Mouse (Mus musculus) erythroblast, embryonic 14.5 days (primary cell): ENCODE measurements around the gene Tead1. TPM values are rescaled to one million over a fixed set of nuclear protein-coding genes. Genes with fewer than 3 reads are reported as not detected.

ENCODE experiments used
- H3K27me3 ChIP-seq: 2 replicates; pipeline ENCODE4 v1.6.1; 2012; ENCODE audit warnings: inconsistent platforms; ENCODE audit not compliant: control insufficient read depth
- H3K36me3 ChIP-seq: 2 replicates; pipeline ENCODE4 v1.6.1; 2012; ENCODE audit warnings: mild to moderate bottlenecking, inconsistent platforms; ENCODE audit not compliant: control insufficient read depth
- H3K4me1 ChIP-seq: 2 replicates; pipeline ENCODE4 v1.6.1; 2012; ENCODE audit warnings: inconsistent platforms; ENCODE audit not compliant: control insufficient read depth
- H3K4me3 ChIP-seq: replicated peaks from 2 replicates; pipeline ENCODE3; 2012; ENCODE audit warnings: moderate library complexity, mild to moderate bottlenecking, inconsistent platforms
- H3K9me3 ChIP-seq: 2 replicates; pipeline ENCODE4 v1.6.1; 2012; ENCODE audit warnings: low read length, inconsistent platforms, mixed read lengths; ENCODE audit not compliant: control insufficient read depth
- GATA1 ChIP-seq: IDR thresholded peaks from 2 replicates; pipeline ENCODE4 v1.6.1; 2012; ENCODE audit warnings: low read length, inconsistent platforms, mixed read lengths
- TAL1 ChIP-seq: IDR thresholded peaks from 3 replicates; pipeline ENCODE4 v1.6.1; 2012; ENCODE audit warnings: low read length, inconsistent platforms, mixed read lengths
- polyA plus RNA-seq: library from polyadenylated mRNA; stranded (reverse); fragments of >175 nt; gene quantifications from 2 replicates; pipeline ENCODE4 v1.2.3, GENCODE M21; 2012

The Tead1 gene
- polyA plus RNA-seq, 1 experiment, result not detected

GRCm38 (mm10) chr7:112851281-112851744, 172.2 kb downstream of the Tead1 start:
- H3K9me3 ChIP-seq, result no peaks in the 10 kb centered on the region
- H3K4me1 ChIP-seq, result no peaks in the 10 kb centered on the region
- H3K36me3 ChIP-seq, result no peaks in the 10 kb centered on the region
- no peak overlapping the region for H3K4me3 ChIP-seq
- no peaks in the 10 kb centered on the region for H3K27me3 ChIP-seq
- TF ChIP-seq GATA1, result no peak
- no peak for TF ChIP-seq TAL1

DNA sequence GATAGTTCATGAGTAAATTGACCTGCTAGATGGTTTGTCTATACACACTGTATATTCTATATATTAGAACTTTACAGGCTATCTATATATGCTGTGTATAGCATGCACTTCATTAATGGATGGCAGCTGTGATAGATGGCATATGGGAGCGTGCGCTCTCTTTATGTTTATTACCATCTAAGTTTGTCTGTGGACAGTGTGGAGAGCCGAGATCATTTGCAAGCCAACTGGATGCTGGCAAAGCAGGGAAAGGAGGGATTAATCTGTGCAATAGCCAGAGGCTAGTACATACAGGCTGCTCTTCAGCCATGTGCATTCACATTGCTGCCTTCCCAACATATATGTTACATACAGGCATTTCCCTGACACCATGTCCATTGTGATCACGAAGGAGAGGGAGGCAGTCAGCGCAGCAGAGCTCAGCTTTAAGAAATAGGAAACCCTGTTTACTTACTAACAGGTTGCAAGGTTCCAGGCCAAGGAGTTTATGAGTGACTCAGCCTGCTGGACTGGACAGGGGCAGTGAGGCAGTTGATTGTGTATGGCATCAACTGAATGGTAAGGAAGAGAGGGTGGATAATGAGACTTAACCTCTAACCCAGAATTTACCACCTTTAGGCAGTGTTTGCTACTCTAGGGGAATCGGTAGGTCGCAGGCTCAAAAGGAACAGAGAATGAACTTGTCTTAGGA, 173.2 kb downstream of the Tead1 start:
- no peak overlapping the region for H3K4me3 ChIP-seq
- no peaks in the 10 kb centered on the region for H3K36me3 ChIP-seq
- no peaks in the 10 kb centered on the region for H3K27me3 ChIP-seq
- H3K9me3 ChIP-seq, result no peaks in the 10 kb centered on the region
- no peak for TF ChIP-seq GATA1
- TF ChIP-seq TAL1, result no peak
- no peaks in the 10 kb centered on the region for H3K4me1 ChIP-seq

- H3K36me3 ChIP-seq, result no peaks in the 10 kb centered on the region
- no peaks in the 10 kb centered on the region for H3K27me3 ChIP-seq
- H3K4me3 ChIP-seq, result no peak overlapping the region
- H3K4me1 ChIP-seq, result no peaks in the 10 kb centered on the region
- H3K9me3 ChIP-seq, result no peaks in the 10 kb centered on the region
- TF ChIP-seq TAL1, result no peak
- no peak for TF ChIP-seq GATA1
Observed at GRCm38 (mm10) chr7:112853857-112854256, 174.7 kb downstream of the Tead1 start.

DNA sequence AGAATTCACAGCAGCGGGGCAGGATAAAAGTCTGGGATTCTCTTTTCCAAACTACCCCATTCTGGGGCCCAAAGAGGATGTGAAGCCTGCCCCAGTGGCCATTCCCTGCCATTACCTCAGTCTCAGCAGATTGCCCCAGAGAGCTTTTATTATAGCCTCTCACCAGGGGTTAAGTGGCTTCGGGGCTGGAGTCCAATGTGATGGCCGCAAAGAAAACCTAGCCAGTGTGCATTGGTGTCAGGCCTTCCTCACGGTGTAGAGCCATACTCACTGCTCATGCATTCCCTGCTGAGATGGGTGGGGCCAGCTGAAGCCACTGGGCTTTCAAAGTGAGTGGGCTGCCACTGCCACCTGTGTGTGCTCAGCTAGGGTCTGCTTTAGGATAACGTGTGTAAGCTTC, 175.4 kb downstream of the Tead1 start:
- H3K36me3 ChIP-seq, result no peaks in the 10 kb centered on the region
- H3K27me3 ChIP-seq, result no peaks in the 10 kb centered on the region
- no peaks in the 10 kb centered on the region for H3K9me3 ChIP-seq
- no peaks in the 10 kb centered on the region for H3K4me1 ChIP-seq
- TF ChIP-seq GATA1 (no peak), TAL1 (no peak)
- no peak overlapping the region for H3K4me3 ChIP-seq

DNA sequence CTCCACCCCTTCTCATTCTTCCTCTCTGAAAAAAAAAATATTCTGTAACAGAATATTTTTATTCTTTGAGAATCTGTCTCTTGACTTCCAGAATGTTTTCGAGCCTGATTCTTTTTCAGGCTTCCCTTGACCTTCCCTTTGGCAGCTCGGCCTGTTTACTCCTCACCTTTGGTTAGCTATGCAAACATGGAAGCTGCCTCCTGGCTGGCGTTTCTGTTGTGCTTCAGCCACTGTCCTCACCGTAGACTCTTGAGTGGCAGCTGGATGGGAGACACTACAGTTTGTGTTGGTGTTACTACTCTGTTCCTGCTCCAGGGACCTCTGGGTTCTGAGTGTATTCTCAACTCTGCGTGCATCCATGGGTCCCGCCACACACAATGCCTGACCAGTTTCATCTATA, 176.3 kb downstream of the Tead1 start:
- TF ChIP-seq GATA1 (no peak), TAL1 (no peak)
- Histone ChIP-seq H3K4me1 (no peaks in the 10 kb centered on the region), H3K4me3 (no peak overlapping the region), H3K36me3 (no peaks in the 10 kb centered on the region), H3K9me3 (no peaks in the 10 kb centered on the region), H3K27me3 (no peaks in the 10 kb centered on the region)

GRCm38 (mm10) chr7:112856121-112856571, 177.0 kb downstream of the Tead1 start:
- H3K36me3 ChIP-seq, result no peaks in the 10 kb centered on the region
- H3K9me3 ChIP-seq, result no peaks in the 10 kb centered on the region
- no peaks in the 10 kb centered on the region for H3K27me3 ChIP-seq
- H3K4me1 ChIP-seq, result no peaks in the 10 kb centered on the region
- H3K4me3 ChIP-seq, result no peak overlapping the region
- TF ChIP-seq TAL1, result no peak
- no peak for TF ChIP-seq GATA1

GRCm38 (mm10) chr7:112856583-112856982, 177.5 kb downstream of the Tead1 start:
- H3K4me3 ChIP-seq, result no peak overlapping the region
- TF ChIP-seq TAL1 (no peak), GATA1 (no peak)
- H3K27me3 ChIP-seq, result no peaks in the 10 kb centered on the region
- no peaks in the 10 kb centered on the region for H3K9me3 ChIP-seq
- H3K36me3 ChIP-seq, result no peaks in the 10 kb centered on the region
- H3K4me1 ChIP-seq, result no peaks in the 10 kb centered on the region

DNA sequence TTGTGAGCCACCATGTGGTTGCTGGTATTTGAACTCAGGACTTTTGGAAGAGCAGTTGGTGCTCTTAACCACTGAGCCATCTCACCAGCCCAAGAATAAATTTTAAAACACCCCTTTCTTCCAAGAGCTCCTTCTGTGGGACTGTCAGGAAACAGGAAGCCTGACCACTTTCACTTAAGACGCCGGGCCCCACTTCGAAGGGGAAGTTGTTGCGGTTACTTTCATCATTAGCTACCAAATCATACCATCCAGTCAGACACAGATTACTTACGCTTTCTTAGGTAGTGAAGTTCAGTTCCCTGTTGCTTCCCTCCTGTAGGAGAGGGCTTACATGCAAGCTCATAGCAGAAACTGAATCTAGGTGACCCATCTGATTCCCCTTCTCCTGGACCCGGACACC, 180.8 kb downstream of the Tead1 start:
- H3K36me3 ChIP-seq, result no peaks in the 10 kb centered on the region; the same call in 1 of the 2 replicates
- no peak for TF ChIP-seq GATA1
- no peak for TF ChIP-seq TAL1
- H3K4me1 ChIP-seq, result no peaks in the 10 kb centered on the region
- H3K27me3 ChIP-seq, result no peaks in the 10 kb centered on the region
- no peak overlapping the region for H3K4me3 ChIP-seq
- no peaks in the 10 kb centered on the region for H3K9me3 ChIP-seq

DNA sequence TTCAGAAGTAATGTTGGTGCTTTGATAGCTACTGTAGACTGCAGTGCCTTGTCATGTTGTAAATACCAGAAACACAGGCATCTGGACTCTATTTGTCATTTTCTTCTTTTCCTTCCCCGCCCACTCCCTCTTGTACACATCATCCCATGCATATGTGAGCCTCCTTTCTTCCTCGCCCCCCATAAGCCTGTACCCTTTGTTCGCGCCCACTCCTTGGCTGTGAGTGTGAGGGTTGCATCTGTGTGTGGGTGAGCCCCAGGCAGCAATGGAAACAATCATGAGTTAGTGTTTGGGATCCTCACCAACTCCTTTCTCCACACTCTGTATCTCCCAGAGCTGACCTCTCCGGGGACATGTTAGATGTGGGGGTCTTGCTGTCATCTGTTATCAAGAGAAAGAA, 183.0 kb downstream of the Tead1 start:
- Histone ChIP-seq H3K9me3 (no peaks in the 10 kb centered on the region), H3K27me3 (no peaks in the 10 kb centered on the region), H3K36me3 (no peaks in the 10 kb centered on the region; the same call in 1 of the 2 replicates), H3K4me3 (no peak overlapping the region), H3K4me1 (no peaks in the 10 kb centered on the region)
- TF ChIP-seq GATA1 (no peak), TAL1 (no peak)
